Mouse (Mus musculus) CD8-positive naive resting alpha-beta T cell, adult 2 months (primary cell): ENCODE measurements around the gene Zfp398.

ENCODE experiments used
- DNase-seq, 2 experiments: peaks; one replicate each; pipeline ENCODE4 v3.0.0; 2022; ENCODE audit warnings: low read depth in 2 of 2, low spot score in 2 of 2

The Zfp398 gene

DNA sequence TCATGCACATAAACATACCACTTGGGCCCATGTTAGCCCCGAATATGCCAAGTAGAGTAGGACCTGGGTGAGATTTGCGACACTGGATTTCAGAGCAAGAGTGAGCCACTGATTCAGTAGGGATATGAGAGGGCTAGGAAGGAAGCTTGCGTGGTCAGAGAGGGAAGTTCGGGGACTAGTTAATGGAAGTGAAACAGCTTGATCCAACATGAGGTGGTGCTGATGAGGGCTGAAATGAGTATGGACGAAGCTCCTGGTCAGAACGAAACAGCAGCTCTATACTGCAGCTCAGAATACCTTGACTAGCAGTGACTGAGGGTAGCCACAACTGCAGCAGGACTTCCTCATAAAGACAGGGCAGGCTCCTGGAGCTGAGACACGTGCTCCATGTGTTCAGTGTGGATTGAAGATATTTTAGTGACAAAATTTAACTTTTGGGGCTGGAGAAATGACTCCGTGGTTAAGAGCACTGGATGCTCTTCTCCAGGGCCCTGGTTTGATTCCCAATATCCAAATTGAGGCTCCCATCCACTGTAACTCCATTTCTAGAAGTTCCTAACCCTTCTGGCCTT is 53.4 kb downstream of the Zfp398 start:
- DNase-seq = no peak

DNA sequence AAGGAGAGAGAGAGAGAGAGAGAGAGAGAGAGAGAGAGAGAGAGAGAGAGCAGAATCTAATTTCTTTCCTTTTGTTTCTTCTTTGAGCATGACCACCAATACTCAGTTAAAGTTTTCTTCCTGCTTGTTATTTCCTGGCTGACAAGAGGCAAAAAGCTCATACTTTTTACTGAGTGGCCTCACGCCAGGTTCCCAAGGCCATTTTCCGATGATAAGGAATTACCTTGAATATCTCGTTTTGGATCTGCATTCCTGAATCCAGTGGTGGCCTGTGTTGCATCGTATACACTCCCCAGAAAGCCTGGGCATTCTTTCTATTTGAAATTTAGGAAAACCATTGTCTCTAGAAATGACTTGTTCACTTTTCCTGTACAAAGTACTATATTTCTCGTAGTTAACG is 64.0 kb downstream of the Zfp398 start:
- no peak for DNase-seq

DNA sequence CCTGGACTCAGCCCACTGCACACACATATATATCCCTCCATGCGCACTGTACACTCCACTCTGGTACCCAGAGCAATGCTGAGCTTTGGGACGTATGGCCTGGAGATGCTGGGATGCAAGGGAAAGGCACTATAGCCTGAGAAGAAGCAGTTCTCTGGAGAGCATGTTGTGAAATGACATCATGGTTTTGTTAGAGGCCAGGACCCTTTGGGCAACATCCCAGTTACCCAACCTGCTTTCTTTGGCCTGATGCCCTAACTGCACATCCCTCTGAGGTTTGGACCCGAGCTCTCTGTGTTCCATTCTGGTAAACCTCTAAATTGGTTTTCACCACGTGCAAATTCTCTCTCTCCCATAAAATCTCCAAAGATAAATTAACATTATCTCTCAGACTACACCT is 68.1 kb downstream of the Zfp398 start:
- no peak for DNase-seq

DNA sequence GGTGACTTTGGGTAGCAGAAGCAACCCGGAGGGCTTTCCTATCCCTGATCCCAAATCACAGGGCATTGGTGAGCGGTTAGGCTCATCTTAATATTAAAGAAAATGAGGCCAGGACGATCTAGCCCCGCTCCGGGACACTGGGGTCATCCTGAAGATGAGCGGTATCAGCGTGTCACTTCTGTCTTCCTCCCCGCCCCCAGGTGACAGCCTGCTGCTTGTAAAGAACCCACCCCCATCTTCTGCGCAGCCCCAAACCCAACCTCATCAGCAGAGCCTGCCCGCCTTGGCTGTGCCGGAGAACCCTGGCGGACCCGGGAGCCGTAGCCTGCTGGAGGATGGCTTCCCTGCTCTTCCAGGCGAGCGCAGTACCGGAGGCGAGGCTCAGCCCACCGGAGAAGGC is 68.9 kb downstream of the Zfp398 start:
- no peak for DNase-seq

DNA sequence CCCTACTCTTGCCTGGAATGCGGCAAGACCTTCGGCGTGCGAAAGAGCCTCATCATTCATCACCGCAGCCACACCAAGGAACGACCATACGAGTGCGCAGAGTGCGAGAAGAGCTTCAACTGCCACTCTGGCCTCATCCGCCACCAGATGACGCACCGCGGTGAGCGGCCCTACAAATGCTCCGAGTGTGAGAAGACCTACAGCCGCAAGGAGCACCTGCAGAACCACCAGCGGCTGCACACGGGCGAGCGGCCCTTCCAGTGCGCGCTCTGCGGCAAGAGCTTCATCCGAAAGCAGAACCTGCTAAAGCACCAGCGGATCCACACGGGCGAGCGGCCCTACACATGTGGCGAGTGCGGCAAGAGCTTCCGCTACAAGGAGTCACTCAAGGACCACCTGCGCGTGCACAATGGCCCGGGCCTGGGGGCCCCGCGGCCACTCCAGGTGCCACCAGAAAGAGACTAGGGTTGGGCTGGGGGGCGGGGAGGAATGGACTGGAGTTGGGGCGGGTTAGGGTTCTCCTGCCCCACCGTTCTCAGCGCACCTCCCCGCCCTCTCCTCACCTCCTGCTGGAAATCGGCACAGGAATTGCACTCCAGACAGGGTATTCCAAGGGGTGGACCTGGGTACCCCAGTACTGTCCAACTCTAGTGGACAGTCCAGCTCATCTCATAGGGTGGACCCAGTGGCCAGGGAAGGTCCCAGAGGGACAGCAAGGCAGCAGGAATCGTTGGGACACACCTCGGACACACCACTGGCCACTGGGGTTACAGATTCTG is 69.6 kb downstream of the Zfp398 start:
- no peak for DNase-seq

DNA sequence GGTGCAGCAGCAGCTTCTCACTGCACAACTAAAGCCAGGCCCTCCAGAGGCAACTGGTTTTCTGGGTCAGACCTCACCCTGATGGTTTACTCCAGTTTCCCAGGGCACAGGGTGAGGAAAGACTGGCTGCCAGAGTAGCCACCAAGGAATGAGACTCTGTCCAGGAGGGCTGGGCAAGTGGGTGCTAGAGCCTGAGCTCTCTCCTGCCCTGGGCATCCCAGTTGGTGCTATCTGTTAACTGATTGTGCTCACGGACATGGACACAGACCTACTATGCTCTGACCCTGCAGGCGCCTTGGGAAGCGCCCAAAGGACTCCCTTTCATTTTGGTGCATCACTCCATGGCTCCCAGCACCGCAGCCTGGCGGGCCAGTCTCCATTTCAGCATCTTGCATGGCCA is 70.9 kb downstream of the Zfp398 start:
- DNase-seq = no peak

DNA sequence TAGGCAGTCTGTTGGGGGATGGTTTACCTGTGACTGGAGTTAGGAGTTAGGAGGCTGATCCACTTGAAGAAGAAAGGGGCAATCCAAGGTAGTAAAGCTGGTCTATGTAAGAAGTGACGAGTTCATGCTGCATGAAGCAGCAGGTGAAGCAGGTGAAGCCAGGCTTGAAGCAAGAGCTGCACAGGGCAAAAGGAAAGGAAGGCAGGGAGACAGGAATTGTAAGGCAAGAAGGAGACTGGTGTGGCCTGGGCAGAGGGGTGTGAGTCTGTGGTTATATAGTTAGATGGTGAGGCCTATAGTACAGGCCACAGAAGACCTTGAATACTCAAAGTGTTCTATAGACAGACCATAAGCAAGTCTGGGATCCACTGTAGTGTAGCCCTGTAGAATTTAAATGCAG is 73.5 kb downstream of the Zfp398 start:
- DNase-seq = no peak

DNA sequence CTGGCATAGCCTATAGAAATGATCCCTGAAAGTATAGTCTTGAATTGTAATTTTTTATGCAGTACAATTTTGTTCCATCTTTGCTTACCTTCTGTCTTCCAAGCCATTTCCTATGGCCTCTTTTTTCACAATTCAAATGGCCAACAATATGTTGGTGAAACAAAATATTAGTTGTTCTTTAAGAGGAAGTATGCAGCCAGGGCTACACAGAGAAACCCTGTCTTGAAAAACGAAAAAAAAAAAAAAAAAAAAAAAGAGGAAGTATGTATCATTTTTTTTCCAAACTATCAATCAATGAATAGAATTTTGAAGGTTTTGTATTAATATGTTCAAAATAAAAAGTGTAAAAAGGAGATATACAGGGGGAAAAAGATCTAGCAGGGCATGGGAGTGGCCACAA is 76.2 kb downstream of the Zfp398 start:
- DNase-seq = no peak

DNA sequence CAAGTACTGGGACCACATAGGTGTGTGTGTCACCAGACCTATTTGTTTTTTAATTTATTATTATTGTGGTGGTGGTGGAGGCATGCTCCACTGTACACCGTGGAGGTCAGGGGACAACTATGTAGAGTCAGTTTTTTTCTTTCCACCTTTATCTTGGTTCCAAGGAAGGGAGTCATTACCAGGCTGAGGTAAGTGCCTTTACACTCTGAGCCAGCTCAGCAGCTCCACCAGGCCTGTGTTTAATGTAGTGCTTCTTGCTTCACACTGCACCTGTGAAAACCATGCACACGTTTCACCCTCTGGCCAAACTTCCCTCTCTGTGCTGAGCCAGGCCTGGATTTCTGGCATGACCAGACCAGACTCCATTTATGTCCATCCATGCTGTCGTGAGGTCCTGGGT is 77.5 kb downstream of the Zfp398 start:
- no peak for DNase-seq

DNA sequence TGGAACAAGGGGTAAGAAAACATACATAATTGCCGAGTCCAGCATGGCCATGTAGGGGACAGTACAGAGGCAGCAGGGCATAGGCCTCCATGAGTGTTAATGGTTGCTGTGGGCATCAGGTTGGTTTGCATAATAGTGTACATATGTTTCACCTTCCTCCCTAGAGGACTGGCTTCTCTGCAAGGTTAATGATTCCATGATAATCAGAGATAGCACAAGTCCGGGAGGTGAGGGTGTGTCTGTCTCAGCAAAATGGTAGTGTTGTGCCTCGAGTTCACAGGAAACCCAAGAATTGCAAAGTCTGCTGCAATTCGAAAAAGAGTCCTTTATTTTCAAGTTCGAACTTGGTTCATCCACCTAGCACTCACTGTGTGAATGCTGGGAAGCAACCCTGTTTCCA is 81.6 kb downstream of the Zfp398 start:
- no peak for DNase-seq

DNA sequence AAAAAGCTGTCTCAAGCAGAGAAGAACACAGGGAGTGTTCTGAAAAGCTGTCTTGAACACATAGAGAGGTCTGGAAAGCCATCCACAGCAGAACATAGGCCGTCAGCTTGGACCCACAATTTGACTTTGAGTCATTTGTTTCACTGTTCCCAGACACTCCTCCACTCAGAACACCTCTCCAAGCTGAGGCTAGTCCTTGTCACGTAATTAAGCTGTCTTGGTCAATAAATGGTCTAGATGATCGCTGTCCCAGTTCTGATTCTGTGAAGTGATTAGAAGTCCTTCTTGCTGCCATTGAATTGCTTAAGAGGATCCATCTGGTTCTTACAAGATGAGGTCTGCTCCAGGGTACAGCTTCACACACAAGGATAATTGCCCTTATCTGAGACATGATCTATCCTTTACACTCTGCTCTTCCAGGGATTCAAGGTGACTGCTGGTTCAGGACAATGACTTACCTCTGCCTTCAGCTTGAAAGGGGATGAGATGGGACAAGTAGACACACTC is 83.4 kb downstream of the Zfp398 start:
- no peak for DNase-seq

DNA sequence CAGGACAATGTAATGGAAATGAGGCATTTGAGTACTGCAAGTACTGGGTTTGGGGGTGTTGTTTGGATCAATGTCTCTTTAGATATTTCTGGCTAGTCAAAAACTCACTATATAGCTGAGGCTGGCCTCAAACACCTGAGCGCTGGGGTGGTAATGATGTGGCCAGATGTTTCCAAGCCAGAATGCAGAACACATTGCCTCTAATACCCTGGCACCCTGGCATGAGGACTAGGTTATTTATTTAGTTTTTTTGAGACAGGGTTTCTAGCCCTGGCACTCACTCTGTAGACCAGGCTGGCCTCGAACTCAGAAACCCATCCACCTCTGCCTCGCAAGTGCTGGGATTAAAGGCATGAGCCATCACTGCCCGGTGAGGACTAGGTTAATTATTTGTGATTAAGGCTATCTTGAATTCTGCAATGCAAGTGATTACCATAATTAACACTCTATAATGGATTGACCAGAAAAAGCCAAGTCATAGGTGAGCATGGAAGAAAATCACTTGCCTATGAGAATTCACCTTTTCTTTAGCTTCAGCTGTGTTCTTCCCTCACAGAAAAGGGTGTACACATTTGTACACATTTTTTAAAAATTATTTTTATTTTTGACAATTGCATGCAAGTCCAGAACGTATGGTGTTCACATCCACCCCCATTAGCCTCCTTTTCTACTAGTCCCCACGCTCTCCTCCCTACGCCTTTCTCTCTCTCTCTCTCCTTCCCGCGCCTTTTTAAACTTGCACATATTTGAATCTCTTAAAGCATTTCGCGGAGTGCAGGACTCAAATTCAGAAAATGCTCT is 84.4 kb downstream of the Zfp398 start:
- no peak for DNase-seq

DNA sequence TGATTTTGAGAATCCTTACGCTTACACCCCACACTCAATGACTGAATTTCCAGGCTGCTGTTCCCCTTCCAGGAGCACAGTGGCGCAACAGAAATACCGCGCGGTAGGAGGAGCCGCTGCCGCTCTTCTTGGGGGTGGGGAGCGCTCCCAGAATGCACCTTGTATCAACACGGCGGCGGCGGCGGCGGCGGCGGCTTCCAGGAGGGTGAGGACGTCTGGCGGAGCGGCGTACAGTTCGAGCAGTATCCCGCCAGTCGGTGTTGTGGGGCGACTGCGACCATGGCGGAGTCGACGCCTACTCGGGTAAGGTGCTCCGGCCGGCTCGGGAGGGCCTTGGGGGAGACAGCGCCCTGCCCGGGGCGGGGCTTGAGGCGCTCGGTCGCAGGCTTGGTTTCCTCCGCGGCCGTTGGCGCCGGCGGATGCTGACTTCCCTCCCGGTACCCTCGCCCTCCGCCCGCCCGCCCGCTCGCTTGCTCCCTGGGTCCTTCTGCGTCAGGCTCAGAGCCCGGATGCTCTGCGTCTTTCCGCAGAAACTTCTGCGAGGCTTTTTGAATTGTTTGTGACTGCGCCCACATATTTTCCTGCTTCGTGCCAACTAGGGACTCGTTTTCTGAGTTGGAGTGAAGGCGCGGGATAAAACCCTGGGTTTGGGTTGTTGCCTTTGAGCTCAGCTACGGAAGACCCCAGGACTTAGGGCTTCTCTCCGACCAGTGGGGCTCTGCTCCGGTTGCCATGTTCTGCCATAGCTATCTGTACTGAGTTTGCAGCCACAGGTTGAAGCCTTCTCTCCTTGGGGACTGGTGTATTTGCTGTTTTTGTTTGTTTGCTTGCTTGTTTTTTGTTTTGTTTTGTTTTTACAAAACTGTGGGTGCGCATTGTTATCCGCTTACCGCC is 85.2 kb downstream of the Zfp398 start, which contains the start of gene Zfp212:
Zfp212 (plus strand) TSS at position 30 of the 894 bp plus-strand sequence.
- DNase-seq = peak; percentile 78 to 85
